Mouse (Mus musculus) limb, embryonic 11.5 days (tissue): ENCODE measurements around the gene Rapgef4. TPM values are rescaled to one million over a fixed set of nuclear protein-coding genes. Genes with fewer than 3 reads are reported as not detected.

Source experiments
- ATAC-seq: fragments of 200-750 bp; cut with Nextera tagmentation; 2 replicates; pipeline ENCODE4 v1.8.0; 2017; ENCODE audit warnings: low read depth; ENCODE audit not compliant: insufficient number of reproducible peaks, low FRiP score, low TSS enrichment
- DNase-seq: peaks from one replicate; pipeline ENCODE4 v3.0.0-alpha.2; 2015; ENCODE audit warnings: low spot score
- H3K27ac ChIP-seq: fragments of 300-500 bp; sonication (generic); replicated peaks from 2 replicates; pipeline ENCODE4 v1.5.1; 2014; ENCODE audit warnings: low read depth, mild to moderate bottlenecking, low read length
- H3K27me3 ChIP-seq: fragments of 300-500 bp; sonication (generic); 2 replicates; pipeline ENCODE4 v1.6.1; 2014; ENCODE audit warnings: mild to moderate bottlenecking, low read length, mixed read lengths; ENCODE audit not compliant: control insufficient read depth, insufficient read depth
- H3K36me3 ChIP-seq: fragments of 300-500 bp; sonication (generic); 2 replicates; pipeline ENCODE4 v1.6.1; 2014; ENCODE audit warnings: mild to moderate bottlenecking, low read length, moderate library complexity, mixed read lengths; ENCODE audit not compliant: control insufficient read depth, insufficient read depth
- H3K4me1 ChIP-seq: fragments of 300-500 bp; sonication (generic); 2 replicates; pipeline ENCODE4 v1.6.1; 2014; ENCODE audit warnings: low read length, mixed read lengths; ENCODE audit not compliant: control insufficient read depth, insufficient read depth
- H3K4me2 ChIP-seq: fragments of 300-500 bp; sonication (generic); 2 replicates; pipeline ENCODE4 v1.6.1; 2014; ENCODE audit warnings: low read depth, mild to moderate bottlenecking, moderate library complexity; ENCODE audit not compliant: severe bottlenecking
- H3K4me3 ChIP-seq: fragments of 300-500 bp; sonication (generic); 2 replicates; pipeline ENCODE4 v1.5.1; 2014; ENCODE audit warnings: low read depth, low read length
- H3K9ac ChIP-seq: fragments of 300-500 bp; sonication (generic); 2 replicates; pipeline ENCODE4 v1.6.1; 2014; ENCODE audit warnings: mild to moderate bottlenecking, low read length
- H3K9me3 ChIP-seq: fragments of 300-500 bp; sonication (generic); 2 replicates; pipeline ENCODE4 v1.6.1; 2016; ENCODE audit warnings: low read length; ENCODE audit not compliant: control insufficient read depth
- WGBS: fragments of 180-500 bp; shearing (Covaris S2); extraction: QIAGEN DNeasy Blood & Tissue Kit; methylation state at CpG from one replicate; pipeline ENCODE4 v1.1.7; 2014; 5-methylcytosine and 5-hydroxymethylcytosine counted together
- polyA plus RNA-seq: library from polyadenylated mRNA; unstranded; fragments of >200 nt; fragmentation: Nextera tagmentation; extraction: Ambion mirVana; gene quantifications from 2 replicates; pipeline ENCODE4 v1.2.1, GENCODE M21; 2014

The Rapgef4 gene
- polyA plus RNA-seq, 1 experiment from 2014 or later: 0.88 TPM

- ATAC-seq (no peak), DNase-seq (no peak)
- Histone ChIP-seq H3K4me3 (no peak overlapping the region), H3K9ac (no peak overlapping the region), H3K4me1 (no peaks in the 10 kb centered on the region), H3K36me3 (no peaks in the 10 kb centered on the region), H3K9me3 (no peaks in the 10 kb centered on the region), H3K27me3 (no peaks in the 10 kb centered on the region), H3K4me2 (peak overlapping the region; percentile 5), H3K27ac (no peak overlapping the region)
- 31% methylated on average over 14 of the region's 14 CpGs for WGBS
These were observed 274.0 kb downstream of the Rapgef4 start for GRCm38 (mm10) chr2:72254813-72255582.

- no peaks in the 10 kb centered on the region for H3K9me3 ChIP-seq
- H3K4me3 ChIP-seq: no peak overlapping the region
- H3K4me2 ChIP-seq: no peak overlapping the region
- WGBS: 95% methylated on average over 1 of the region's 1 CpGs
- H3K27ac ChIP-seq: no peak overlapping the region
- DNase-seq (no peak), ATAC-seq (no peak)
- no peaks in the 10 kb centered on the region for H3K27me3 ChIP-seq
- H3K4me1 ChIP-seq: no peaks in the 10 kb centered on the region
- no peaks in the 10 kb centered on the region for H3K36me3 ChIP-seq
- H3K9ac ChIP-seq: no peak overlapping the region
These were observed 279.7 kb downstream of the Rapgef4 start for GRCm38 (mm10) chr2:72260704-72261103.

- no peak overlapping the region for H3K9ac ChIP-seq
- H3K36me3 ChIP-seq: no peaks in the 10 kb centered on the region
- no peaks in the 10 kb centered on the region for H3K4me1 ChIP-seq
- no peak for DNase-seq
- H3K9me3 ChIP-seq: no peaks in the 10 kb centered on the region
- ATAC-seq: no peak
- no peaks in the 10 kb centered on the region for H3K27me3 ChIP-seq
- WGBS: 90% methylated on average over 6 of the region's 6 CpGs
- H3K27ac ChIP-seq: no peak overlapping the region
- H3K4me2 ChIP-seq: no peak overlapping the region
- H3K4me3 ChIP-seq: no peak overlapping the region
These were observed 281.9 kb downstream of the Rapgef4 start for GRCm38 (mm10) chr2:72262814-72263480.

GRCm38 (mm10) chr2:72267390-72267789 is 286.4 kb downstream of the Rapgef4 start:
- Histone ChIP-seq H3K36me3 (no peaks in the 10 kb centered on the region), H3K4me2 (no peak overlapping the region), H3K4me1 (no peaks in the 10 kb centered on the region), H3K9ac (no peak overlapping the region), H3K9me3 (no peaks in the 10 kb centered on the region), H3K27me3 (no peaks in the 10 kb centered on the region), H3K4me3 (no peak overlapping the region), H3K27ac (no peak overlapping the region)
- DNase-seq (no peak), ATAC-seq (no peak)
- WGBS: 91% methylated on average over 6 of the region's 6 CpGs

- Histone ChIP-seq H3K27ac (no peak overlapping the region), H3K4me2 (no peak overlapping the region), H3K27me3 (no peaks in the 10 kb centered on the region), H3K9me3 (no peaks in the 10 kb centered on the region), H3K4me1 (no peaks in the 10 kb centered on the region), H3K36me3 (no peaks in the 10 kb centered on the region), H3K9ac (no peak overlapping the region), H3K4me3 (no peak overlapping the region)
- no peak for ATAC-seq
- 74% methylated on average over 4 of the region's 4 CpGs for WGBS
- DNase-seq: no peak
These were observed 288.8 kb downstream of the Rapgef4 start for GRCm38 (mm10) chr2:72269651-72270341.

GRCm38 (mm10) chr2:72278247-72278873 is 297.3 kb downstream of the Rapgef4 start:
- 58% methylated on average over 4 of the region's 4 CpGs for WGBS
- ATAC-seq: no peak
- no peak for DNase-seq

GRCm38 (mm10) chr2:72280524-72280923 is 299.5 kb downstream of the Rapgef4 start:
- WGBS: 90% methylated on average over 5 of the region's 5 CpGs

More at GRCm38 (mm10) chr2:72278247-72278873, 297.3 kb downstream of the Rapgef4 start:
- H3K27ac ChIP-seq: no peak overlapping the region
- no peaks in the 10 kb centered on the region for H3K4me1 ChIP-seq
- no peaks in the 10 kb centered on the region for H3K9me3 ChIP-seq
- no peaks in the 10 kb centered on the region for H3K36me3 ChIP-seq
- H3K4me3 ChIP-seq: no peak overlapping the region
- no peak overlapping the region for H3K9ac ChIP-seq
- no peaks in the 10 kb centered on the region for H3K27me3 ChIP-seq
- H3K4me2 ChIP-seq: no peak overlapping the region

GRCm38 (mm10) chr2:72281971-72282370 is 300.9 kb downstream of the Rapgef4 start:
- Histone ChIP-seq H3K9ac (no peak overlapping the region), H3K27me3 (no peaks in the 10 kb centered on the region), H3K4me3 (no peak overlapping the region), H3K36me3 (no peaks in the 10 kb centered on the region), H3K4me1 (no peaks in the 10 kb centered on the region), H3K27ac (no peak overlapping the region), H3K9me3 (no peaks in the 10 kb centered on the region), H3K4me2 (no peak overlapping the region)
- ATAC-seq (no peak), DNase-seq (no peak)
- WGBS: 91% methylated on average over 14 of the region's 14 CpGs

More at GRCm38 (mm10) chr2:72280524-72280923, 299.5 kb downstream of the Rapgef4 start:
- H3K9me3 ChIP-seq: no peaks in the 10 kb centered on the region
- no peak for ATAC-seq
- no peak overlapping the region for H3K9ac ChIP-seq
- no peaks in the 10 kb centered on the region for H3K4me1 ChIP-seq
- DNase-seq: no peak
- no peak overlapping the region for H3K27ac ChIP-seq
- H3K4me3 ChIP-seq: no peak overlapping the region
- H3K4me2 ChIP-seq: no peak overlapping the region
- no peaks in the 10 kb centered on the region for H3K36me3 ChIP-seq
- H3K27me3 ChIP-seq: no peaks in the 10 kb centered on the region
